8 mouse cellular contexts compared by ENCODE assay signal in the genomic region with DNA sequence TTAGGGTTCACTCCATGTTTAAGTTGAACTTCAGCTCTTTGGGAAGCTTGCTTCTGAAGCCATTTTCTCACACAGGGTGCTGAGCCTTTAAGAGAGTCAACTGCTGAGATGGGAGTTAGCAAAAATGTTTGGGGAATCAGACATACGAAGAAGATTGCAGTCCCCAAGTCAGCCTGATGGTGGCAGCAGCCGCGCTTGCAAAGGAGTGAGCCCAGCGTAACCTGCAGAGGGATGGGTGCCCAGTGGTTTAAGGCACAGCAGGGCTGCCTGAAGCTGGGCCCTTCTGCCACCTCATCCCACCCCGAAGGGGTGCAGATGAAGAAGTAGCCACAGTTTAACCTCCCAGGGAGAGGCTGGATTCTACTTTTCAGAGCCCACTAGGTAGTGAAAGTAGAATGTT. TPM values are rescaled to one million over a fixed set of nuclear protein-coding genes. Genes with fewer than 3 reads are reported as not detected.
A peak's percentile ranks its signal among the peaks of the same experiment; 100 is the strongest.
DNase-seq lines count a peak whose midpoint lies in the region; ATAC-seq lines count a peak whose summit lies in the region.

No protein-coding gene starts in this region.

- no peak overlapping the region for H3K27ac ChIP-seq in intestine, embryonic 14.5 days (ENCODE audit: low read depth)
- no peak overlapping the region for H3K27ac ChIP-seq in intestine, embryonic 16.5 days (ENCODE audit: low read length)
- no peak overlapping the region for H3K27ac ChIP-seq in intestine, embryonic 15.5 days
- no peak overlapping the region for H3K27ac ChIP-seq in midbrain, embryonic 15.5 days

- intact Hi-C loops in left cerebral cortex, postnatal 36 days (cut with DNase I) = loop anchor here (2.0 to 10.0 kb wide), 4 partner anchors 254 to 666 kb away; no protein-coding TSS in a partner anchor

- H3K9me3 ChIP-seq in intestine, embryonic 14.5 days (ENCODE audit: control insufficient read depth, low read length) = no peaks in the 10 kb centered on the region
- H3K9me3 ChIP-seq in intestine, embryonic 16.5 days (ENCODE audit: control insufficient read depth, low read length) = no peaks in the 10 kb centered on the region
- no peaks in the 10 kb centered on the region for H3K9me3 ChIP-seq in intestine, embryonic 15.5 days
- H3K9me3 ChIP-seq in midbrain, embryonic 15.5 days = no peaks in the 10 kb centered on the region

- ATAC-seq in intestine, embryonic 14.5 days (replicated peaks; ENCODE audit: low FRiP score, low TSS enrichment, low read depth) = 0 out of 2 replicates have a peak, but pooled peaks have one; percentile 50
- no peak for ATAC-seq in intestine, embryonic 16.5 days
- ATAC-seq in intestine, embryonic 15.5 days = peak; percentile 51; the same call in 1 of the 2 replicates
- peak; percentile 71; the same call in 1 of the 2 replicates for ATAC-seq in midbrain, embryonic 15.5 days (replicated peaks)

- H3K36me3 ChIP-seq in intestine, embryonic 14.5 days (ENCODE audit: control insufficient read depth, insufficient read depth, low read length) = no peaks in the 10 kb centered on the region
- no peaks in the 10 kb centered on the region for H3K36me3 ChIP-seq in intestine, embryonic 16.5 days (ENCODE audit: control insufficient read depth, insufficient read depth, low read length)
- no peaks in the 10 kb centered on the region for H3K36me3 ChIP-seq in intestine, embryonic 15.5 days
- no peaks in the 10 kb centered on the region for H3K36me3 ChIP-seq in midbrain, embryonic 15.5 days (replicated peaks)
- H3K36me3 ChIP-seq in splenic B cell, adult 2 months (ENCODE audit: control insufficient read depth, insufficient read depth, low read length, poor library complexity, severe bottlenecking) = no peaks in the 10 kb centered on the region

- no peak overlapping the region for H3K4me3 ChIP-seq in intestine, embryonic 14.5 days (ENCODE audit: low read depth, low read length)
- H3K4me3 ChIP-seq in intestine, embryonic 16.5 days (ENCODE audit: low read length) = no peak overlapping the region
- no peak overlapping the region for H3K4me3 ChIP-seq in intestine, embryonic 15.5 days (replicated peaks)
- no peak overlapping the region for H3K4me3 ChIP-seq in midbrain, embryonic 15.5 days

- peaks cover 7% of the 10 kb centered on the region; the same call in 1 of the 2 replicates for H3K27me3 ChIP-seq in intestine, embryonic 14.5 days (replicated peaks; ENCODE audit: control insufficient read depth, insufficient read depth, low read length)
- H3K27me3 ChIP-seq in intestine, embryonic 16.5 days (replicated peaks; ENCODE audit: control insufficient read depth, insufficient read depth, low read length) = no peaks in the 10 kb centered on the region
- 0 out of 2 replicates have a peak, but pooled peaks cover 3% of the 10 kb centered on the region for H3K27me3 ChIP-seq in intestine, embryonic 15.5 days (replicated peaks)
- no peaks in the 10 kb centered on the region for H3K27me3 ChIP-seq in midbrain, embryonic 15.5 days (replicated peaks)
- H3K27me3 ChIP-seq in splenic B cell, adult 2 months (ENCODE audit: control insufficient read depth, insufficient read depth, low read length, poor library complexity, severe bottlenecking) = no peaks in the 10 kb centered on the region

- WGBS in intestine, embryonic 14.5 days = 10% methylated on average over 5 of the region's 5 CpGs
- WGBS in intestine, embryonic 16.5 days = under 1% methylated on average over 5 of the region's 5 CpGs
- WGBS in intestine, embryonic 15.5 days = 4% methylated on average over 5 of the region's 5 CpGs
- 4% methylated on average over 5 of the region's 5 CpGs for WGBS in midbrain, embryonic 15.5 days

- no peaks in the 10 kb centered on the region for H3K4me1 ChIP-seq in intestine, embryonic 14.5 days (replicated peaks; ENCODE audit: control insufficient read depth, insufficient read depth, low read length)
- no peaks in the 10 kb centered on the region for H3K4me1 ChIP-seq in intestine, embryonic 16.5 days (ENCODE audit: control insufficient read depth, insufficient read depth, low read length)
- no peaks in the 10 kb centered on the region for H3K4me1 ChIP-seq in intestine, embryonic 15.5 days (replicated peaks)
- H3K4me1 ChIP-seq in midbrain, embryonic 15.5 days = peaks cover 2% of the 10 kb centered on the region; the same call in 1 of the 2 replicates

- no peak overlapping the region for H3K9ac ChIP-seq in intestine, embryonic 14.5 days (ENCODE audit: low read length)
- no peak overlapping the region for H3K9ac ChIP-seq in intestine, embryonic 16.5 days (ENCODE audit: low read depth, low read length)
- H3K9ac ChIP-seq in intestine, embryonic 15.5 days = no peak overlapping the region
- no peak overlapping the region for H3K9ac ChIP-seq in midbrain, embryonic 15.5 days

- peak; percentile 94 for DNase-seq in intestine, embryonic 14.5 days (ENCODE audit: low spot score)
- peak; percentile 95 to 97 for DNase-seq in cerebellum, postnatal 14 days
- peak; percentile 87 to 93 for DNase-seq in frontal cortex, postnatal 36 days (ENCODE audit: low spot score in 2 of 2)
- DNase-seq in left cerebral cortex, postnatal 36 days (ENCODE audit: low spot score in 2 of 2) = peak; percentile 84 to 86
- DNase-seq in splenic B cell, adult 2 months (ENCODE audit: low read depth, low spot score) = peak; percentile 18

- H3K4me2 ChIP-seq in intestine, embryonic 14.5 days (ENCODE audit: low read length) = no peak overlapping the region
- H3K4me2 ChIP-seq in intestine, embryonic 16.5 days (ENCODE audit: low read depth, low read length) = no peak overlapping the region
- no peak overlapping the region for H3K4me2 ChIP-seq in intestine, embryonic 15.5 days (replicated peaks)
- H3K4me2 ChIP-seq in midbrain, embryonic 15.5 days = no peak overlapping the region

RNA-seq across cellular contexts. Expression of a gene that starts 13.0 kb away (rescaled TPM):
- 3.2 and 4.5 TPM in 2 replicates for polyA plus RNA-seq in intestine, embryonic 14.5 days (2014; fragmentation: Nextera tagmentation; extraction: Ambion mirVana)
- 1.7 and 1.8 TPM in 2 replicates for polyA plus RNA-seq in intestine, embryonic 16.5 days (2015; fragmentation: Nextera tagmentation; extraction: Ambion mirVana)
- polyA plus RNA-seq in intestine, embryonic 15.5 days (2015; fragmentation: Nextera tagmentation; extraction: Ambion mirVana) = 2.0 and 2.2 TPM in 2 replicates
- total RNA-seq in left cerebral cortex, postnatal 36 days (2021) = 10 to 100 TPM; 61.2 to 65.2 TPM
- polyA plus RNA-seq in midbrain, embryonic 15.5 days (2015; fragmentation: Nextera tagmentation; extraction: Ambion mirVana) = 49.7 and 50.5 TPM in 2 replicates

Comparison
In these comparisons a context has a peak if more than half of its experiments do, and no peak if none do; other contexts are left out.
1. DNase-seq: peak in every context shown above with its lines; median percentile 96 in cerebellum, postnatal 14 days; 94 in intestine, embryonic 14.5 days; 90 in frontal cortex, postnatal 36 days; 85 in left cerebral cortex, postnatal 36 days; 18 in splenic B cell, adult 2 months.